Mouse (Mus musculus): ENCODE data around the gene Myt1l.

DNA sequence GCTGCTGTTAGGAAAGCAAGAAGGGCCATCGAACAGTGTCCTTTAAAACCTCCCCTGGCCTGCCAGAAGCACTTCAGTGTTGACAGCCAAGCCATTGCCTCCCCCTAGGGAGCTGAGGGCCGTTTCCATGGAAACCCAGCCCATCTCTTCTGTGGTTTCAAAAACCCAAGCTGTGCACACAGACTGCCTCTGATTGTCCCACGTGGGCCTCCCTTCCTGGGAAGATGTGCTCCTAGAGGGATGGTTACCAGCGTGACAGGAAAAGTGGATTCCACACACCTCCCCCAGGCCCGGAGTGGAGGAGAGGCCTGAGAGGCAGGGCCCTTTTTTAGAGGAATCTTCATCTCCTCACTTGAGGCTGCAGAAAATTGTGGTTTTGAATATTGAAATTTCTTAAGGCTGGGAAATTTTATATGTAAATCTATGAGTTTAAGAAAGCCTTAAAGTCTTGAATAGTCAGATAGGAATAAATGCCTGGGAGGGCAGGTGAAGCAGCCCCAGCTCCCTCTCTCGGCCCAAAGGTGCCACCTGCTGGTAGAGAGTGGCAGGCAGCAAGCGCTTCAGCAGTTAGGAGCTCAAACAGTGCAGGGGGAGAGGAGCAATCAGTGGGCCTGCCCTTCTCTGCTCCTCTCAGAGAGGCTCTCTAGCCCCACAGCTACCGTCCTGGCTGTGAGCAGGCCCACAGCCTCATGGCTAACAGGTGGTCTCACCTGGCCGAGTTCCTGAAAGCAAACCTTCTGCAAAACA lies 354.9 kb downstream of the Myt1l start:
- TF ChIP-seq CTCF (IDR thresholded peaks at IDR 0.05; ENCODE audit: borderline replicate concordance, control insufficient read depth, extremely low read depth, insufficient read depth, low read length, poor library complexity) (no peak), POLR2A (IDR thresholded peaks at IDR 0.05; ENCODE audit: control insufficient read depth, extremely low read depth, insufficient read depth, low read length, poor library complexity) (no peak)

All from thymus, adult 2 months (tissue).